Mouse (Mus musculus) stomach, postnatal 0 days (tissue): ENCODE measurements around the gene Shcbp1l. TPM values are rescaled to one million over a fixed set of nuclear protein-coding genes. Genes with fewer than 3 reads are reported as not detected.

Experiments
- ATAC-seq: fragments of 200-750 bp; cut with Nextera tagmentation; 2 replicates; pipeline ENCODE4 v1.8.0; 2017; ENCODE audit not compliant: low FRiP score, low TSS enrichment
- DNase-seq: peaks from one replicate; pipeline ENCODE4 v3.0.0-alpha.2; 2016; ENCODE audit warnings: low spot score
- H3K27ac ChIP-seq: fragments of 300-500 bp; sonication (generic); replicated peaks from 2 replicates; pipeline ENCODE4 v1.5.1; 2014; ENCODE audit warnings: mild to moderate bottlenecking, control low read depth
- H3K27me3 ChIP-seq: fragments of 300-500 bp; sonication (generic); 2 replicates; pipeline ENCODE4 v1.6.1; 2014; ENCODE audit warnings: low read length; ENCODE audit not compliant: control insufficient read depth, insufficient read depth
- H3K36me3 ChIP-seq: fragments of 300-500 bp; sonication (generic); 2 replicates; pipeline ENCODE4 v1.6.1; 2014; ENCODE audit warnings: low read length, mixed read lengths; ENCODE audit not compliant: control insufficient read depth, insufficient read depth
- H3K4me1 ChIP-seq: fragments of 300-500 bp; sonication (generic); replicated peaks from 2 replicates; pipeline ENCODE4 v1.6.1; 2014; ENCODE audit warnings: antibody characterized with exemption; ENCODE audit not compliant: control insufficient read depth, insufficient read depth
- H3K4me2 ChIP-seq: fragments of 300-500 bp; sonication (generic); replicated peaks from 2 replicates; pipeline ENCODE4 v1.6.1; 2014; ENCODE audit warnings: low read depth, mild to moderate bottlenecking, control low read depth, moderate library complexity
- H3K4me3 ChIP-seq: fragments of 300-500 bp; sonication (generic); 2 replicates; pipeline ENCODE4 v1.5.1; 2014; ENCODE audit warnings: low read depth, low read length, control low read depth
- H3K9ac ChIP-seq: fragments of 300-500 bp; sonication (generic); 2 replicates; pipeline ENCODE4 v1.6.1; 2014; ENCODE audit warnings: mild to moderate bottlenecking, low read length, control low read depth, mixed read lengths
- H3K9me3 ChIP-seq: fragments of 300-500 bp; sonication (generic); 2 replicates; pipeline ENCODE4 v1.6.1; 2016; ENCODE audit warnings: low read length; ENCODE audit not compliant: control insufficient read depth
- CTCF ChIP-seq: IDR thresholded peaks from 2 replicates; pipeline ENCODE4 v1.5.1; 2016; ENCODE audit warnings: antibody characterized with exemption, low read depth, mild to moderate bottlenecking, moderate library complexity
- EP300 ChIP-seq: optimal IDR thresholded peaks from 2 replicates; pipeline ENCODE3; 2016; ENCODE audit warnings: antibody characterized with exemption
- WGBS: fragments of 180-500 bp; shearing (Covaris S2); extraction: QIAGEN DNeasy Blood & Tissue Kit; methylation state at CpG from one replicate; pipeline ENCODE4 v1.1.7; 2014; 5-methylcytosine and 5-hydroxymethylcytosine counted together
- polyA plus RNA-seq: library from polyadenylated mRNA; unstranded; fragments of >200 nt; fragmentation: Nextera tagmentation; extraction: Ambion mirVana; gene quantifications from 2 replicates; pipeline ENCODE4 v1.2.1, GENCODE M21; 2015

Gene Shcbp1l
- polyA plus RNA-seq, 1 experiment from 2014 or later, result 0.04 TPM

DNA sequence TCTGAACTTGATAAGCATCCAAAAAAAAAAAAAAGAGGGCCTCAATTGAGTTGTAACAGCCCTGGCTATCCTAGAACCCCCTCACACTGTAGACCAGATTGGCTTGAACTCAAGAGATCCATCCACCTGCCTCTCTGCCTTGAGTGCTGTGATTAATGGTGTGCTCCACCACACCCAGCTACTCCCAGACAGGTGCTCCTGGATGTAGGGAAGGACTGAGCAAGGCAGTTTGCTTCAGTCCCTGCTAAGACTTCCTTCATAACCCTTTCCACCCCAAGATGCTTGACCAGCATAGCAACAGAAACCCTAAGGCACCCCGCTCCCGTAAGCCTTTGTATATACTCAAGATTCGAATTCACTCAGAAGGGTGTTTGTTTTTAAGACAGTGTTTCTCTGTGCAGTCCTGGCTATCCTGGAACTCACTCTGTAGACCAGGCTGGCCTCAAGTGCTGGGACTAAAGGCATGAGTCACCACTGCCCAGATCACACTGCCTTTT, 28.2 kb downstream of the Shcbp1l start:
- ATAC-seq (0 out of 2 replicates have a peak, but pooled peaks have one; percentile 9), DNase-seq (no peak)
- WGBS, result 79% methylated on average over 3 of the region's 3 CpGs

DNA sequence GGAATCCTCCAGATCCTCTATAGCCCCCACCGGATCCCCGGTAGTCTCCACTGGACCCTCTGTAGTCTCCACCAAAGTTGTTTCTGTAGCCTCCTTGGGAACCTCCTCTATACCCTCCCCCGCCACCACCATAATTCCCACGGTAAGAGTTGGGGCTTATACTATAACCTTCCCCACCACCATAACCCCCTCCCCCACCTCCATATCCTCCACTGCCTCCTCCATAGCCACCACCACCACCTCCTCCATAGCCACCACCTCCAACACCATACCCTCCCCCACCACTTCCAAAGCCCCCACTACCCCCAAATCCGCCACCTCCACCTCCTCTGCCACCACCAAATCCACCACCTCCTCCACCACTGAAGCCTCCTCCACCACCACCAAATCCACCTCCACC, 31.2 kb downstream of the Shcbp1l start:
- WGBS, result 89% methylated on average over 5 of the region's 5 CpGs
- H3K9ac ChIP-seq, result no peak overlapping the region
- no peaks in the 10 kb centered on the region for H3K9me3 ChIP-seq
- TF ChIP-seq CTCF (no peak), EP300 (no peak)
- H3K4me3 ChIP-seq, result no peak overlapping the region
- peaks cover 21% of the 10 kb centered on the region for H3K36me3 ChIP-seq
- no peak overlapping the region for H3K4me2 ChIP-seq
- H3K4me1 ChIP-seq, result no peaks in the 10 kb centered on the region
- H3K27me3 ChIP-seq, result no peaks in the 10 kb centered on the region
- ATAC-seq, result no peak
- no peak for DNase-seq
- H3K27ac ChIP-seq, result no peak overlapping the region

More for the DNA sequence above, 28.2 kb downstream of the Shcbp1l start:
- Histone ChIP-seq H3K4me1 (no peaks in the 10 kb centered on the region), H3K9ac (no peak overlapping the region), H3K4me2 (no peak overlapping the region), H3K27ac (no peak overlapping the region), H3K36me3 (peaks cover 7% of the 10 kb centered on the region; the same call in 1 of the 2 replicates), H3K4me3 (no peak overlapping the region), H3K27me3 (no peaks in the 10 kb centered on the region), H3K9me3 (no peaks in the 10 kb centered on the region)
- TF ChIP-seq EP300 (no peak), CTCF (no peak)

DNA sequence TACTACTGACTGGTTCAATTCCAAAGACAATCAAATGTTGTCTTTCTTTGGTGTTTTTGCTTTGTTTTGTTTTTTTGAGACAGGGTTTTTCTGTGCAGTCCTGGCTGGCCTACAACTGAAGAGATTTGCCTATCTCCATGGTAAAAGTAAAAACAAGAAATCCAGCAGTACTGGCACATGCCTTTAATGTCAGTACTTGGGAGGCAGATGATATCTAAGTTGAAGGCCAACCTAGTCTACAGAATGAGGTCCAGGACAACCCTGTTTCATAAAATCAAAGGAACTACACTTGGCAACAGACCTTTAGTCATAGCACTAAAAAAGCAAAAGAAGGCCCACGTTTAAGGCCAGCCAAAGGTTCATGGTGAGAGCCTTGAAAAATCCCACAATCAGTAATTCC, 36.8 kb downstream of the Shcbp1l start:
- WGBS, result 81% methylated on average over 1 of the region's 1 CpGs
- peaks cover 28% of the 10 kb centered on the region for H3K36me3 ChIP-seq
- H3K27ac ChIP-seq, result no peak overlapping the region

DNA sequence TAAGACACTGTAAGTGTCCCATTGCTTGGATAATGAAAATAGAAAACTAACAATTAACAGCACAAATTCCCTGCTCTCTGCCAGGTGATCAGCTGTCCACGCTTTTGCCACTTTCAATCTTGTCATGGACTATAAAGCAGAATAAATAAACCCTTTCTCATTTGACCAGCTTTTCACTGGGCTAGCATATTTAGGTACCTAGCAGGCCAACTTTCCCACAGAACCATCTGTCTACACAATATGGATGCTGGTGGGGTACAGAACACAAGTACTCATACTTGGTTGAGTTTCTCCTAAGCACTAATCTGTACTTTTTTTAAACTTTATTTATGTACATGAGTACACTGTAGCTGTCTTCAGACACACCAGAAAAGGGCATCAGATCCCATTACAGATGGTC, 54.3 kb downstream of the Shcbp1l start:
- peaks cover 24% of the 10 kb centered on the region for H3K36me3 ChIP-seq
- ATAC-seq, result no peak
- 86% methylated on average over 1 of the region's 1 CpGs for WGBS

More for the DNA sequence above, 36.8 kb downstream of the Shcbp1l start:
- TF ChIP-seq CTCF (no peak), EP300 (no peak)
- Histone ChIP-seq H3K9ac (no peak overlapping the region), H3K4me1 (no peaks in the 10 kb centered on the region), H3K27me3 (no peaks in the 10 kb centered on the region), H3K9me3 (no peaks in the 10 kb centered on the region), H3K4me2 (no peak overlapping the region), H3K4me3 (no peak overlapping the region)
- no peak for DNase-seq
- no peak for ATAC-seq

DNA sequence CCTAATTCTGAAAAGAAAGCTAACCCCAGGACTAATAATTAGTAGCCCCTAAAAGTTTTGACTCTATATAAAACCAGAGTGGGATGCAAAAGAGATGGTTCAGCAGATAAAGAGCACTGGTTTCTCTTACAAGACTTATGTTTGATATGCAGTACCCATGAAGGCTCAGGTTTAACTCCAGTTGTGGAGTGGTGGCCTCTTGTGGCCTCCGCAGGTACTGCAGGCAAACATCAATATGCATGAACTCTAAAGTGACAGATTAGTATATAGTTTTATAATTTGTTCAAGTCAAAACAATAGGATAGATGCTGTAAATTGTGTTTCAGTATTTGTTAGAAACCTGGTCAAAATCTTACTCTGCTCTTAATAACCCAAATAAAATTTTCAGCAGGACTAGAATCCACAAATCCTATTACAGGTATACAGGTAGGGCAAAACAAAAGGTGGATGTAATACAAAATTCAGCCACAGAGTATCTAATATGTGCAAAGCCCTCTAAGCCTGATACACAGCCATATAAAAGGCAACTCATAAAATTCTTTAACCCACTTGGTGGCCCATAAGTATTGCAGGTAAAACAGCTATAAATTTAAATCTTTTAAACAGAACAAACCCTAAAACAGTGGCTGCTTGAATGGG, 55.5 kb downstream of the Shcbp1l start:
- no peak overlapping the region for H3K9ac ChIP-seq
- H3K4me1 ChIP-seq, result no peaks in the 10 kb centered on the region
- no peaks in the 10 kb centered on the region for H3K27me3 ChIP-seq
- H3K4me2 ChIP-seq, result no peak overlapping the region
- DNase-seq (peak; percentile 79), ATAC-seq (no peak)
- H3K27ac ChIP-seq, result no peak overlapping the region
- H3K4me3 ChIP-seq, result no peak overlapping the region
- WGBS, result 43% methylated on average over 1 of the region's 1 CpGs
- H3K36me3 ChIP-seq, result peaks cover 24% of the 10 kb centered on the region
- no peaks in the 10 kb centered on the region for H3K9me3 ChIP-seq
- TF ChIP-seq CTCF (peak; percentile 86), EP300 (no peak)

More for the DNA sequence above, 54.3 kb downstream of the Shcbp1l start:
- H3K4me1 ChIP-seq, result no peaks in the 10 kb centered on the region
- H3K4me3 ChIP-seq, result no peak overlapping the region
- no peak overlapping the region for H3K27ac ChIP-seq
- H3K9me3 ChIP-seq, result no peaks in the 10 kb centered on the region
- H3K27me3 ChIP-seq, result no peaks in the 10 kb centered on the region
- TF ChIP-seq CTCF (no peak), EP300 (no peak)
- DNase-seq, result no peak
- H3K9ac ChIP-seq, result no peak overlapping the region
- H3K4me2 ChIP-seq, result no peak overlapping the region

DNA sequence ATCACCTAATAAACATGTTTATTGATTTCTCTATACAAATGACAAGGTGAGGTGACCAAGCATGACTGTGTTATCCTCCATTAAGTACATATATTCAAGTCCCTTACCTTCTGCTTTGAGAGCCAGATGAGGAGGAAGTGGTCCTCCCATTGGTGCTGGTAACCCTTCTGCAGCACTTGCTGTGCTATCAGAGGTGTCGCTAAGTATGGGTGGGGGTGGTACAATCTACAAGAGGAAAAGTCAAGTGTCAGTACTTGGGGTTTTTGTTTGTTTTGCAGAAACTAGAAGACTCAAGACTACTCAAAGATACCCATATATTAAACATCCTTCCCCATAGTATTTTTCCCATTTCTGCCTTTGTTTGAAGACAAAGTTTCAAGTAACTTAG, 56.1 kb downstream of the Shcbp1l start:
- H3K4me3 ChIP-seq, result no peak overlapping the region
- TF ChIP-seq CTCF (no peak), EP300 (no peak)
- no peak overlapping the region for H3K9ac ChIP-seq
- ATAC-seq, result no peak
- no peak for DNase-seq
- no peaks in the 10 kb centered on the region for H3K4me1 ChIP-seq
- H3K27ac ChIP-seq, result no peak overlapping the region
- H3K4me2 ChIP-seq, result no peak overlapping the region
- no peaks in the 10 kb centered on the region for H3K9me3 ChIP-seq
- peaks cover 24% of the 10 kb centered on the region for H3K36me3 ChIP-seq
- H3K27me3 ChIP-seq, result no peaks in the 10 kb centered on the region
- 73% methylated on average over 1 of the region's 1 CpGs for WGBS
